Mouse (Mus musculus): ENCODE results near the gene Ctsh. TPM values are rescaled to one million over a fixed set of nuclear protein-coding genes. Genes with fewer than 3 reads are reported as not detected.
A peak's percentile ranks its signal among the peaks of the same experiment; 100 is the strongest.
"Not testable (repeated sequence)": the region's sequence is repeated elsewhere in the genome, so short reads cannot be mapped to it uniquely, and the experiment has no call there.

The Ctsh gene
- total RNA-seq, 2 experiments from 2014 or later = 9.9 to 13.5 TPM

GRCm38 (mm10) chr9:90067341-90067740 lies 13.4 kb downstream of the Ctsh start:
- no peak for TF ChIP-seq CTCF (IDR thresholded peaks at IDR 0.05)
- DNase-seq = no peak
- Histone ChIP-seq H3K27ac (no peak overlapping the region), H3K4me3 (no peak overlapping the region)
- intact Hi-C loops (cut with DNase I) = no loop called here

- DNase-seq = no peak
- Histone ChIP-seq H3K27ac (no peak overlapping the region), H3K4me3 (no peak overlapping the region)
- intact Hi-C loops (cut with DNase I) = no loop called here
- no peak for TF ChIP-seq CTCF (IDR thresholded peaks at IDR 0.05)
These were observed 14.8 kb downstream of the Ctsh start for GRCm38 (mm10) chr9:90068786-90069185.

DNA sequence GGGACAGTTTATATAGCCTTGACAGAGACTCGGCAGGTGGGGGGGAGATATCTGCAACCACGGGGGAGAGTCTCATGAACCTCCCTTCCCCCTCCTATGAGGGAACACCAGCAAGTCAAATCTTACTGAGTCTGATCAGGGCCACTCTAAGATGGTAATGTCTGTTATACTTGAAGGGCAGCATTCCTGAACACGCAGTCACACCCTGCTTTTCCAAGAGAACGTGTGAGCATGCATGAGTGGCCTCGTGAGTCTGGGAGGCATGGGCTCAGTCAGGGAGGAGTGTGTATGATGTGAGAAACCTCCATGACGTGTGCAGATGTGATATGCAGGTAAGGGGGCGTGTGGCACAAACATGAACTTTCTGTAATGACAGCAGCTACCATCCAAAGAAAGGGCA lies 15.5 kb downstream of the Ctsh start:
- no peak overlapping the region for H3K27ac ChIP-seq
- intact Hi-C loops (cut with DNase I) = no loop called here
- H3K4me3 ChIP-seq = no peak overlapping the region
- no peak for TF ChIP-seq CTCF (IDR thresholded peaks at IDR 0.05)
- no peak for DNase-seq

DNA sequence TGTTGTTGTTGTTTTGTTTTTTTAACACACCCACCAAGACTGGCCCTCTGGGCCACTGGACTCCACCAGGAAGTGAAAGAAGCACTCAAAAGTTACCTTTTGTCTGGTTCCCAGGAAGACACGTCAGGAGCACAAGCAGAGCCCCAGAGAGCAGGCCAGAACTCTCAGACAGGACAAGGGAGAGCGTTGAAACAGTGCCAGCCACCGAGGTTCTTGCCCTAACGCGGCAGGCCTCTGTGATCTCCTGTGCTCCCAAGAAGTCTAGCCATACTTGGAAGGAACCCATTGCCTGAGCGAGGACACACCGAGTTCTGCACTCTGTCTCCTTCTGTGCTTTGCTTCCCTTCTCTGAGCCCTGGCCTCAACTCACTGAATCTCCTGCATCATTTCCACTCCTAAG lies 16.2 kb downstream of the Ctsh start:
- no peak overlapping the region for H3K27ac ChIP-seq
- TF ChIP-seq CTCF (IDR thresholded peaks at IDR 0.05) = no peak
- H3K4me3 ChIP-seq = no peak overlapping the region
- DNase-seq = no peak
- intact Hi-C loops (cut with DNase I) = no loop called here

DNA sequence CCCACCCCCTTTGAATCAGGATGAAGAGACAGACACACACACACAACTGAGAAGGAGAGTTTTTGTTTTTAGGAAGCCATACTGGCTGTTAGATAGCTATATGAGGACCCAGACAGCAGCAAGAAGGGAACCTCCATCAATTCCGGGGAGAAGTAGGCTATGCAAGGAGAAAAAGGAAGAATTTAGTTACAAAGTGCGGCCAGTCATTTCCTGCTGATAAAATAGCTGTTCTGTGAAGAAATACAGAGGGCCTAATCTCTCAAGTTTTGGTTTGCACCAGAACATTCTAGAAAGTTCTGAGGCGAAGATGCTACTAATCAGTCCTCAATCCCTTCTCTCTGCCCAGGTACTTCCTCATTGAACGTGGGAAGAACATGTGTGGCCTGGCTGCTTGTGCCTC lies 21.4 kb downstream of the Ctsh start:
- intact Hi-C loops (cut with DNase I) = no loop called here
- no peak overlapping the region for H3K27ac ChIP-seq
- TF ChIP-seq CTCF (IDR thresholded peaks at IDR 0.05) = no peak
- no peak for DNase-seq
- no peak overlapping the region for H3K4me3 ChIP-seq

- no peak for TF ChIP-seq CTCF (IDR thresholded peaks at IDR 0.05)
- no peak for DNase-seq
- intact Hi-C loops (cut with DNase I) = no loop called here
- Histone ChIP-seq H3K27ac (no peak overlapping the region), H3K4me3 (no peak overlapping the region)
These were observed 22.2 kb downstream of the Ctsh start for GRCm38 (mm10) chr9:90076131-90076530.

- peak; percentile 95 for TF ChIP-seq CTCF (IDR thresholded peaks at IDR 0.05)
- intact Hi-C loops (cut with DNase I) = loop anchor here (1.0 kb wide), 1 partner anchor 250 kb away; no protein-coding TSS in a partner anchor
These were observed 23.0 kb downstream of the Ctsh start for GRCm38 (mm10) chr9:90076849-90077461.

GRCm38 (mm10) chr9:90081961-90082360 lies 28.0 kb downstream of the Ctsh start:
- intact Hi-C loops (cut with DNase I); DNase-seq; H3K27ac ChIP-seq; H3K4me3 ChIP-seq: not testable (repeated sequence)

More at GRCm38 (mm10) chr9:90076849-90077461, 23.0 kb downstream of the Ctsh start:
- H3K27ac ChIP-seq = no peak overlapping the region
- DNase-seq = peak; percentile 69
- H3K4me3 ChIP-seq = no peak overlapping the region

DNA sequence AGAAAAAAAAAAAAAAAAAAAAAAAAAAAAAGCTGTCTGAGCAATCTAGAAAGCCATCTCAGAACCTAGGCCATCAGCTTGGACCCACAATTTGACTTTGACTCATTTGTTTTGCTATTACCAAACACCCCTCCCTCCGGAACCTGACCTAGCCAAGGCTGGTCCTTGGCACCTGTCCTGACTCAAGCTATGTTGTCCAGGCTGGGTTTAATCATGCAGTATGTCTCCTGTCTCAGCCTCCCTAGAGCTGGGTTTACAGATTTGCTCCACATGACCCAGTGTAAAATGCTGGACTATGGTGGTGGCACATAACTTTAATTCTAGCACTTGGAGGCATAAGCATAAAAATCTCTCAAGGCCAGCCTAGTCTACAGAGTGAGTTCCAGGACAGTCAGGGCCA lies 29.0 kb downstream of the Ctsh start:
- intact Hi-C loops (cut with DNase I) = no loop called here
- Histone ChIP-seq H3K27ac (no peak overlapping the region), H3K4me3 (no peak overlapping the region)
- no peak for DNase-seq
- no peak for TF ChIP-seq CTCF (IDR thresholded peaks at IDR 0.05)

GRCm38 (mm10) chr9:90084152-90084551 lies 30.2 kb downstream of the Ctsh start:
- Histone ChIP-seq H3K4me3 (no peak overlapping the region), H3K27ac (no peak overlapping the region)
- intact Hi-C loops (cut with DNase I) = no loop called here
- TF ChIP-seq CTCF (IDR thresholded peaks at IDR 0.05) = no peak
- DNase-seq = no peak

DNA sequence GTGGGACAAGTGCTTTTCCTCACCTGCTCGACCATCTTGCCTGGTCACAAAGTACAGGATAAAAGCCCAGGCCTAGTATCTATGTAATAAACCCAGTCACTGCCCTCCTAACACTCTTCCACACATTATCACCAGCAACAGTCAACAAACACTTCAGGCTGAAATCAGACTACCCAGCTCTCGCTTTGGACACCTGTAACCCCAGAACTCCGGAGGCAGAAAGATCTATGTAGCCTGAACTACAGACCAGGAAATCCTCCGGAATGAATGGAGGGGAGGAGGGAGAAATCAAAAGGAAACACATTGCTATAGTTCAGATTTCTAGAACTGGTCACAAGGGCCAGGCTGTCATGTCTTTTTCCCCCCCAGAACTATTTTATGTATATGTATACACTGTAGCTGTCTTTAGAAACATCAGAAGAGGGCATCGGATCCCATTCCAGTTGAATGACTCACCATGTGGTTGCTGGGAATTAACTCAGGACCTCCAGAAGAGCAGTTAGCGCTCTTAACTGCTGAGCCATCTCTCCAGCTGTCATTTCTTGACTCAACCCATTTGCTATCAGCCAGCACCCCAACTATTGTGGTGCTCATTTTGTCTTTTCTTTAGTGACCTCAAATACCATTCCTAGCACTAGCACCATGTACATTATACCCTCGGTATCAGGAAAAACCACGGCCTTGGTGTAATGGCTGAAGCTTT lies 31.0 kb downstream of the Ctsh start:
- TF ChIP-seq CTCF (IDR thresholded peaks at IDR 0.05) = no peak
- intact Hi-C loops (cut with DNase I) = no loop called here
- Histone ChIP-seq H3K4me3 (no peak overlapping the region), H3K27ac (no peak overlapping the region)
- DNase-seq = no peak

DNA sequence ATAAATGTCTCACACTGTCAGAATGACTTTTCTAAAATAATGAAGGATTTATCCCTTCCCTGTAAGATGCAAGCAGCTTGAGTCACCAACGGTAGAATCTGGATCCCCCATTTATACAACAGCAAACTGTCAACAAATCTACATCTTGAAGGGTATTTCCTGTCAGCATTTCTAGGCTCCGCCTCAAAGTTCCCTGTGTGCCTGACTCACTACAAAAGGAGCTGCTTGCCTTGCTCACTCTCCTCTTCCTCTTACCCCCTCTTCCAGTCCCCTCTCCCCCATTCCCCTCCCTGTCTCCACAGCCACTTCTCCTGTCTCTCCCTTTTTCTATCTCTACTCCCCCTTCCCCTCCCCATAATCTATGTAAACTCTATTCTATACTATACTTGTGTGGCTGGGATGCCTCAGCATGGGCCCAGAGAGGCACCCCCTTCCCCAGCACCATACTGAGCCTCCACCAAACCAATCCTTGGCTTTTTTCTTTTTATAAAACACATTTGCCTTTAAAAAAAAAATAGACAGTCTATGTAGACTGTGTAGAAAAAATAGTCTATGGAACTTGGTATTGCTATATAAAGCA lies 34.0 kb downstream of the Ctsh start:
- TF ChIP-seq CTCF (IDR thresholded peaks at IDR 0.05) = no peak
- H3K4me3 ChIP-seq = no peak overlapping the region
- no peak overlapping the region for H3K27ac ChIP-seq
- no peak for DNase-seq
- intact Hi-C loops (cut with DNase I) = no loop called here

- Histone ChIP-seq H3K4me3 (no peak overlapping the region), H3K27ac (no peak overlapping the region)
- intact Hi-C loops (cut with DNase I) = no loop called here
- DNase-seq = no peak
- TF ChIP-seq CTCF (IDR thresholded peaks at IDR 0.05) = no peak
These were observed 35.6 kb downstream of the Ctsh start for GRCm38 (mm10) chr9:90089339-90090104.

Data from gastrocnemius, adult 2 months (tissue).